8 mouse cellular contexts compared by ENCODE assay signal in genomic region chr1:87213735-87214704, GRCm38 (mm10). TPM values are rescaled to one million over a fixed set of nuclear protein-coding genes. Genes with fewer than 3 reads are reported as not detected.
DNase-seq lines count a peak whose midpoint lies in the region; ATAC-seq and TF ChIP-seq lines count a peak whose summit lies in the region.

TSS of gene Eif4e2 (plus strand) at chr1:87213914.

- H3K36me3 ChIP-seq in embryonic facial prominence, embryonic 15.5 days = 0 out of 2 replicates have a peak, but pooled peaks cover 6% of the 10 kb centered on the region
- H3K36me3 ChIP-seq in limb, embryonic 14.5 days (ENCODE audit: control insufficient read depth, insufficient read depth, low read length) = peaks cover 2% of the 10 kb centered on the region
- no peaks in the 10 kb centered on the region for H3K36me3 ChIP-seq in midbrain, postnatal 0 days (ENCODE audit: insufficient read depth, low read length)

- H3K4me1 ChIP-seq in bone marrow, adult 2 months (ENCODE audit: control insufficient read depth, insufficient read depth, low read length) = peaks cover 1% of the 10 kb centered on the region; the same call in 1 of the 2 replicates
- H3K4me1 ChIP-seq in embryonic facial prominence, embryonic 15.5 days = peaks cover 23% of the 10 kb centered on the region
- H3K4me1 ChIP-seq in limb, embryonic 14.5 days (ENCODE audit: control insufficient read depth, insufficient read depth, low read length) = peaks cover 15% of the 10 kb centered on the region; the same call in 1 of the 2 replicates
- peaks cover 18% of the 10 kb centered on the region for H3K4me1 ChIP-seq in midbrain, postnatal 0 days (ENCODE audit: insufficient read depth, low read length)

- H3K4me3 ChIP-seq in bone marrow, adult 2 months (replicated peaks; ENCODE audit: control insufficient read depth, low read depth, low read length) = peak within 1 kb of the TSS; percentile 93
- H3K4me3 ChIP-seq in embryonic facial prominence, embryonic 15.5 days (replicated peaks) = peak within 1 kb of the TSS; percentile 87
- peak within 1 kb of the TSS; percentile 80 for H3K4me3 ChIP-seq in limb, embryonic 14.5 days (replicated peaks; ENCODE audit: low read length)
- H3K4me3 ChIP-seq in midbrain, postnatal 0 days (ENCODE audit: low read depth, low read length) = peak within 1 kb of the TSS; percentile 88

- H3K9me3 ChIP-seq in embryonic facial prominence, embryonic 15.5 days (replicated peaks) = no peaks in the 10 kb centered on the region
- no peaks in the 10 kb centered on the region for H3K9me3 ChIP-seq in limb, embryonic 14.5 days (ENCODE audit: control insufficient read depth, low read length)
- H3K9me3 ChIP-seq in midbrain, postnatal 0 days (ENCODE audit: low read length) = no peaks in the 10 kb centered on the region

- H3K4me2 ChIP-seq in embryonic facial prominence, embryonic 15.5 days (replicated peaks) = peak within 1 kb of the TSS; percentile 55
- H3K4me2 ChIP-seq in limb, embryonic 14.5 days (replicated peaks; ENCODE audit: low read depth, low read length, severe bottlenecking) = peak within 1 kb of the TSS; percentile 78
- H3K4me2 ChIP-seq in midbrain, postnatal 0 days (ENCODE audit: low read depth, low read length, poor library complexity, severe bottlenecking) = peak within 1 kb of the TSS; percentile 65

- no peak for TF ChIP-seq CTCF in bone marrow, adult 2 months (IDR thresholded peaks at IDR 0.05; ENCODE audit: control insufficient read depth, insufficient read depth, low read length)
- peak; percentile 41; the same call in 1 of the 2 replicates for TF ChIP-seq CTCF in midbrain, postnatal 0 days (IDR thresholded peaks at IDR 0.05)

- DNase-seq in 416B (ENCODE audit: low read depth) = peak; percentile 94
- DNase-seq in heart, adult 8-10 months (ENCODE audit: low spot score) = peak; percentile 94
- DNase-seq in kidney, adult 9 months = peak; percentile 95
- peak; percentile 95 for DNase-seq in limb, embryonic 14.5 days (ENCODE audit: low spot score)
- DNase-seq in midbrain, postnatal 0 days (ENCODE audit: low spot score) = peak; percentile 97
- DNase-seq in spleen, postnatal 14 days (ENCODE audit: low spot score in 2 of 2) = peak; percentile 84 to 93

- under 1% methylated on average over 99 of the region's 99 CpGs for WGBS in bone marrow, adult 2 months
- under 1% methylated on average over 94 of the region's 99 CpGs for WGBS in embryonic facial prominence, embryonic 15.5 days
- under 1% methylated on average over 61 of the region's 99 CpGs for WGBS in limb, embryonic 14.5 days
- under 1% methylated on average over 80 of the region's 99 CpGs for WGBS in midbrain, postnatal 0 days

- no peaks in the 10 kb centered on the region for H3K27me3 ChIP-seq in embryonic facial prominence, embryonic 15.5 days
- H3K27me3 ChIP-seq in limb, embryonic 14.5 days (ENCODE audit: control insufficient read depth, insufficient read depth, low read length) = no peaks in the 10 kb centered on the region
- no peaks in the 10 kb centered on the region for H3K27me3 ChIP-seq in midbrain, postnatal 0 days (ENCODE audit: insufficient read depth, low read length)

- peak; percentile 91; the same call in 1 of the 2 replicates for TF ChIP-seq POLR2A in bone marrow, adult 2 months (IDR thresholded peaks at IDR 0.05; ENCODE audit: borderline replicate concordance, control insufficient read depth, low read depth, low read length)
- TF ChIP-seq POLR2A in limb, embryonic 14.5 days (IDR thresholded peaks at IDR 0.05; ENCODE audit: borderline replicate concordance, extremely low read depth, insufficient read depth, insufficient read length) = peak; percentile 89; the same call in 1 of the 2 replicates

- peak within 1 kb of the TSS; percentile 98 for H3K9ac ChIP-seq in embryonic facial prominence, embryonic 15.5 days
- H3K9ac ChIP-seq in limb, embryonic 14.5 days (ENCODE audit: low read depth, low read length, severe bottlenecking) = peak within 1 kb of the TSS; percentile 99
- peak within 1 kb of the TSS; percentile 96 for H3K9ac ChIP-seq in midbrain, postnatal 0 days (replicated peaks; ENCODE audit: low read length, poor library complexity, severe bottlenecking)

- peak within 1 kb of the TSS; percentile 96 for H3K27ac ChIP-seq in bone marrow, adult 2 months (ENCODE audit: control insufficient read depth, insufficient read depth, low read depth, low read length, poor library complexity)
- H3K27ac ChIP-seq in embryonic facial prominence, embryonic 15.5 days (replicated peaks) = peak within 1 kb of the TSS; percentile 99
- H3K27ac ChIP-seq in limb, embryonic 14.5 days (replicated peaks; ENCODE audit: low read depth, low read length) = peak within 1 kb of the TSS; percentile 99
- peak within 1 kb of the TSS; percentile 93 for H3K27ac ChIP-seq in midbrain, postnatal 0 days (ENCODE audit: low read depth, low read length)

- peak; percentile 95 for ATAC-seq in embryonic facial prominence, embryonic 15.5 days (ENCODE audit: insufficient number of reproducible peaks, low FRiP score, low TSS enrichment, low read depth)
- peak; percentile 94 for ATAC-seq in limb, embryonic 14.5 days (ENCODE audit: low FRiP score, low read depth)
- ATAC-seq in midbrain, postnatal 0 days (ENCODE audit: low FRiP score) = peak; percentile 96

RNA-seq across cellular contexts. Expression of gene Eif4e2, which starts in this region (rescaled TPM):
- polyA plus RNA-seq in bone marrow, adult 2 months (2011; ENCODE audit: insufficient read depth, insufficient read length, low replicate concordance, missing spikeins) = 47.4 and 67.2 TPM in 2 replicates
- polyA plus RNA-seq in embryonic facial prominence, embryonic 15.5 days (2015; fragmentation: Nextera tagmentation; extraction: Ambion mirVana) = 164 and 167 TPM in 2 replicates
- total RNA-seq in heart, adult 8-10 months (2022) = 10 to 100 TPM; 44.0 to 56.1 (median 49.0) TPM
- polyA plus RNA-seq in limb, embryonic 14.5 days (2012; rRNA removed) = 84.7 and 118 TPM in 2 replicates
- 139 and 144 TPM in 2 replicates for polyA plus RNA-seq in limb, embryonic 14.5 days (2014; fragmentation: Nextera tagmentation; extraction: Ambion mirVana)
- total RNA-seq in midbrain, postnatal 0 days (2014; rRNA removed) = 64.5 and 78.8 TPM in 2 replicates
- 91.0 and 92.7 TPM in 2 replicates for polyA plus RNA-seq in midbrain, postnatal 0 days (2015; fragmentation: Nextera tagmentation; extraction: Ambion mirVana)

Comparison
In these comparisons a context has a peak if more than half of its experiments do, and no peak if none do; other contexts are left out.
1. Peak in every context shown above with its lines: DNase-seq, ATAC-seq, H3K4me3 ChIP-seq and H3K27ac ChIP-seq.